Mouse (Mus musculus): ENCODE measurements around the gene Gm43191. TPM values are rescaled to one million over a fixed set of nuclear protein-coding genes. Genes with fewer than 3 reads are reported as not detected.

Gm43191 gene
- polyA plus RNA-seq, 1 experiment from 2014 or later = not detected

GRCm38 (mm10) chr3:116652033-116652446, 29.0 kb downstream of the Gm43191 start:
- no peak overlapping the region for H3K4me2 ChIP-seq
- ATAC-seq (ENCODE audit: insufficient read depth) (peak; percentile 60; the same call in 1 of the 2 replicates), DNase-seq (no peak)
- H3K9ac ChIP-seq = no peak overlapping the region
- H3K4me3 ChIP-seq (ENCODE audit: low read depth, low read length) = no peak overlapping the region
- no peaks in the 10 kb centered on the region for H3K4me1 ChIP-seq (ENCODE audit: insufficient read depth)
- H3K27me3 ChIP-seq (ENCODE audit: insufficient read depth, low read length) = no peaks in the 10 kb centered on the region
- H3K36me3 ChIP-seq (ENCODE audit: insufficient read depth) = peaks cover 21% of the 10 kb centered on the region; the same call in 1 of the 2 replicates
- WGBS = 50% methylated on average over 3 of the region's 3 CpGs
- H3K9me3 ChIP-seq (ENCODE audit: low read depth, low read length) = no peaks in the 10 kb centered on the region
- no peak for TF ChIP-seq CTCF (IDR thresholded peaks at IDR 0.05; ENCODE audit: low read depth)
- no peak overlapping the region for H3K27ac ChIP-seq (ENCODE audit: low read depth)

- Histone ChIP-seq H3K36me3 (ENCODE audit: insufficient read depth) (peaks cover 34% of the 10 kb centered on the region), H3K4me3 (ENCODE audit: low read depth, low read length) (no peak overlapping the region), H3K9ac (no peak overlapping the region), H3K4me1 (ENCODE audit: insufficient read depth) (no peaks in the 10 kb centered on the region), H3K9me3 (ENCODE audit: low read depth, low read length) (no peaks in the 10 kb centered on the region), H3K4me2 (no peak overlapping the region), H3K27me3 (ENCODE audit: insufficient read depth, low read length) (no peaks in the 10 kb centered on the region), H3K27ac (ENCODE audit: low read depth) (no peak overlapping the region)
- 94% methylated on average over 9 of the region's 9 CpGs for WGBS
- no peak for ATAC-seq (ENCODE audit: insufficient read depth)
- no peak for TF ChIP-seq CTCF (IDR thresholded peaks at IDR 0.05; ENCODE audit: low read depth)
- no peak for DNase-seq
Observed at GRCm38 (mm10) chr3:116650698-116651097, 30.4 kb downstream of the Gm43191 start.

GRCm38 (mm10) chr3:116648805-116649204, 32.3 kb downstream of the Gm43191 start:
- Histone ChIP-seq H3K4me2 (no peak overlapping the region), H3K9ac (no peak overlapping the region), H3K36me3 (ENCODE audit: insufficient read depth) (peaks cover 51% of the 10 kb centered on the region), H3K27ac (ENCODE audit: low read depth) (no peak overlapping the region), H3K4me1 (ENCODE audit: insufficient read depth) (no peaks in the 10 kb centered on the region), H3K4me3 (ENCODE audit: low read depth, low read length) (no peak overlapping the region), H3K9me3 (ENCODE audit: low read depth, low read length) (no peaks in the 10 kb centered on the region), H3K27me3 (ENCODE audit: insufficient read depth, low read length) (no peaks in the 10 kb centered on the region)
- WGBS = 93% methylated on average over 7 of the region's 7 CpGs
- no peak for ATAC-seq (ENCODE audit: insufficient read depth)
- no peak for DNase-seq
- TF ChIP-seq CTCF (IDR thresholded peaks at IDR 0.05; ENCODE audit: low read depth) = no peak

- Histone ChIP-seq H3K4me2 (no peak overlapping the region), H3K27ac (ENCODE audit: low read depth) (no peak overlapping the region), H3K4me3 (ENCODE audit: low read depth, low read length) (no peak overlapping the region), H3K4me1 (ENCODE audit: insufficient read depth) (no peaks in the 10 kb centered on the region), H3K36me3 (ENCODE audit: insufficient read depth) (peaks cover 66% of the 10 kb centered on the region), H3K9ac (no peak overlapping the region), H3K27me3 (ENCODE audit: insufficient read depth, low read length) (no peaks in the 10 kb centered on the region), H3K9me3 (ENCODE audit: low read depth, low read length) (no peaks in the 10 kb centered on the region)
- no peak for TF ChIP-seq CTCF (IDR thresholded peaks at IDR 0.05; ENCODE audit: low read depth)
- DNase-seq (no peak), ATAC-seq (ENCODE audit: insufficient read depth) (no peak)
- 90% methylated on average over 1 of the region's 1 CpGs for WGBS
Observed at GRCm38 (mm10) chr3:116646387-116646786, 34.7 kb downstream of the Gm43191 start.

- H3K9me3 ChIP-seq (ENCODE audit: low read depth, low read length) = no peaks in the 10 kb centered on the region
- DNase-seq = no peak
- H3K9ac ChIP-seq = no peak overlapping the region
- no peak for ATAC-seq (ENCODE audit: insufficient read depth)
- H3K36me3 ChIP-seq (ENCODE audit: insufficient read depth) = peaks cover 87% of the 10 kb centered on the region
- no peaks in the 10 kb centered on the region for H3K27me3 ChIP-seq (ENCODE audit: insufficient read depth, low read length)
- H3K4me2 ChIP-seq = no peak overlapping the region
- no peak for TF ChIP-seq CTCF (IDR thresholded peaks at IDR 0.05; ENCODE audit: low read depth)
- H3K27ac ChIP-seq (ENCODE audit: low read depth) = no peak overlapping the region
- no peak overlapping the region for H3K4me3 ChIP-seq (ENCODE audit: low read depth, low read length)
- H3K4me1 ChIP-seq (ENCODE audit: insufficient read depth) = no peaks in the 10 kb centered on the region
- 88% methylated on average over 2 of the region's 2 CpGs for WGBS
Observed at GRCm38 (mm10) chr3:116642373-116642772, 38.7 kb downstream of the Gm43191 start.

GRCm38 (mm10) chr3:116641811-116642371, 39.2 kb downstream of the Gm43191 start:
- no peak overlapping the region for H3K27ac ChIP-seq (ENCODE audit: low read depth)
- TF ChIP-seq CTCF (IDR thresholded peaks at IDR 0.05; ENCODE audit: low read depth) = no peak
- no peaks in the 10 kb centered on the region for H3K27me3 ChIP-seq (ENCODE audit: insufficient read depth, low read length)
- H3K36me3 ChIP-seq (ENCODE audit: insufficient read depth) = peaks cover 87% of the 10 kb centered on the region
- H3K4me2 ChIP-seq = no peak overlapping the region
- H3K4me1 ChIP-seq (ENCODE audit: insufficient read depth) = no peaks in the 10 kb centered on the region
- no peak overlapping the region for H3K9ac ChIP-seq
- H3K4me3 ChIP-seq (ENCODE audit: low read depth, low read length) = no peak overlapping the region
- ATAC-seq (ENCODE audit: insufficient read depth) (no peak), DNase-seq (no peak)
- H3K9me3 ChIP-seq (ENCODE audit: low read depth, low read length) = no peaks in the 10 kb centered on the region
- 93% methylated on average over 6 of the region's 6 CpGs for WGBS

- WGBS = 89% methylated on average over 1 of the region's 1 CpGs
- no peak overlapping the region for H3K27ac ChIP-seq (ENCODE audit: low read depth)
- no peak for DNase-seq
- ATAC-seq (ENCODE audit: insufficient read depth) = no peak
- no peaks in the 10 kb centered on the region for H3K4me1 ChIP-seq (ENCODE audit: insufficient read depth)
- TF ChIP-seq CTCF (IDR thresholded peaks at IDR 0.05; ENCODE audit: low read depth) = no peak
- no peak overlapping the region for H3K9ac ChIP-seq
- no peak overlapping the region for H3K4me3 ChIP-seq (ENCODE audit: low read depth, low read length)
- no peak overlapping the region for H3K4me2 ChIP-seq
- no peaks in the 10 kb centered on the region for H3K27me3 ChIP-seq (ENCODE audit: insufficient read depth, low read length)
- H3K9me3 ChIP-seq (ENCODE audit: low read depth, low read length) = no peaks in the 10 kb centered on the region
- H3K36me3 ChIP-seq (ENCODE audit: insufficient read depth) = peaks cover 86% of the 10 kb centered on the region
Observed at GRCm38 (mm10) chr3:116640024-116640423, 41.0 kb downstream of the Gm43191 start.

Measured in lung, embryonic 14.5 days (tissue).